Mouse (Mus musculus) 416B (cell line): Measurements from ENCODE around the gene Tm6sf1.

ENCODE experiments used
- DNase-seq: peaks from one replicate; pipeline ENCODE4 v3.0.0; 2011; ENCODE audit warnings: low read depth

The Tm6sf1 gene

DNA sequence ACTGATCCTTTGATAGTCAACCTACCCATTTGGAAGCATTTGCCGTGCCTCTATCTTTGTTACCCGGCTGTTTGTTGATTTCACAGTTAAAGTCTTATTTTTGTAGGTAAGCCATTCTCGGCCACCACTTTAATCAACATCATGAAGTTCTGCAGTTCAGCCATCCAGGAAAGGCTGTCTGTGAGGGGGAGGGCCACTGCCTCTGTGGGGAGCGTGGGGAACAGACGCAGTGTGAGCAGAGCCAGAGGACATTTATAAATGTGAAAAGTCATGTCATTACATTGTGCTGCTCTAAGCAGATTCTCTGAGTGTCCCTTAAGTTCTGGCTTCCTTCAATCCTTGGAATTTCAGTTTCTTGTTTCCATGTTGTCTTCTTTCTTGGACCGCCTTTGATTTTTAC, 8.6 kb upstream of the Tm6sf1 start:
- no peak for DNase-seq

DNA sequence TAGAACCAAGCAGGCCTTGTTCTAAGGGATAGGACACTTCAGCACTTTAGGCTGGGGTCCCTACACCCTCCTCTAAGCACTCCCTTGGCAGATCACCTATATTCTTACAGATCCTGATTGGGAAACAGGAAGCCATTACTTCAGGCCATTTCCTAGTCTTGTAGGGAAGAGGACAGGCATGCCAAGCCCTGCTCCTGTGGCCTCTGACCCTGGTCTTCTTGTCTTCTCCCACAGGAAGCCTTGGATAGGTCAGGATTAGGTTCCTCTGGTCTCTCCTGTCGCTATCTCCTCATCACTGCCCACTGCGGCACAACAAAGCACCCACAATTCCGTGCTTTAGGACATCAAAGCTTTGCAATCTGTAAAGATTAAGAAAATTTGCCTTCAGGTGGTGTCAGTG, 7.1 kb upstream of the Tm6sf1 start:
- DNase-seq = no peak

DNA sequence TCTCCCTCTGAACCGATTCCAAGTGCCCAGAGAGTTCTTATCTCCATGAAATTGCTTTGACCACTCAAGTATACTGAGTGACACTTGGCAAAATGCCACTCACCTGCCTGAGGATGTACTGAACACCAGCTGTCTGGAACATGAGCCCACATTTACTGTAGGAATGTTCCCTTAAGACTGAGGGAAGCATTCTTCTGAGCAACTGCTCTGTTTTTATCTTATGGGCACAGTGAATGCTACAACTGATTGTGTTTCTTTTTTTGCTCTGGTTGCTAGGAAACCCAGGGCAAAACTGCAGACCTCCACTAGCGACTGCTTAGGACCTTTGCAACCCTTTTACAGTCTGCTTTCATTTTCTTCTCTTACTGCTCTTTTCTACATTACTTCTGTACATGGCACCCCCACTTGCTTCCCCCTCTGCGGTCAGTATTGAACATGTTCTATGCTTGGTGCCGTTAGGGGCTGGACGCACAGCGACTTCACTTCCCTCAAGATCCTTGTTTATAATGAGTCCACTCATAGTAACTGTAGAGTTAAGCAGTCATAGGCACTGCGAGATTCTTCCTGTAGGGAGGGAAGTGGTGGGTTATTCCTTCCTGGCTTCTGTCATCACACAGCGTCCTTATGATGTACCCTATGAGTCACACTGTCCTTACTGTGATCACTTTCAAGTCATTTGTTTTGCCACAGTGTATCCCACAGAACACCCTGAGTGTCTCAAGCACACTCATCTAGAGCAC, 4.1 kb upstream of the Tm6sf1 start:
- DNase-seq = peak; percentile 94

DNA sequence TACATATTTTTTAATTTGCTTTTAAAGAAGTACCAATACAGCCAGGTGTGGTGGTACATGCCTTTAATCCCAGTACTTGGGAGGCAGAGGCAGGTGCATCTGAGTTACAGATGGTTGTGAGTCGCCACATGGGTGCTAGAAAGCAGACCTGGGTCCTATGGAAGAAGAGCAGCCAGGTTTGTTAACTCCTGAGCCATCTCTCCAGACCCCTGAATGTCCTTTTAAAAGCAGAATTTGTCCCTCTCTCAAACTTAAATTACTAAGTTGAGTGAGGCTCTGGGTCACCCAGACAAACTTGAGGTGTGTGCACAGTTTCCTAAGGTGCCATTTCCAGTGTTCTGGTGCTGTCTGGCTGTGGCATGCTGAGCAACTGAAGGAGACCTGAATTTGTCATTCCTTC, 3.1 kb upstream of the Tm6sf1 start, which contains the start of gene Gm10160:
TSS of gene Gm10160 (minus strand) at position 101 of the 400 bp plus-strand sequence.
- no peak for DNase-seq

DNA sequence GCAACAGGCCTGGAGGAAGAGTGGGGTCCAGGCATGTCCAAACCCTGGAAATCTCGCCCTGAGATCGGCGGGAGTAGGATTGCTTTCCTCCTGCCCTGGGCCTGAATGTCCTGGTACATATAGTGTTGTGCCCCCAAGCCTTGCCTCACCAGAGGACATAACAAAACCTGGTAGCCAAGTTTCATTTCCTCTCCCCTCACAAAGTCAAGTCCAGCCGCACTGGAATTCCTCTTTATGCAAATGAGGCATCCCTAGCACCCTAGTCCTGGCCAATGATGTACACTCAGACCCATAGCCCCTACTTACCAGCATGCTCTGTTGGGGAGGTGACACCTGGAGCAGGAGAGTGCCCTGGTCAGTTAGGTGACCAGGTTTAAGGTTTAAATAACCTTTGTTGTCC, 2.6 kb upstream of the Tm6sf1 start:
- no peak for DNase-seq

DNA sequence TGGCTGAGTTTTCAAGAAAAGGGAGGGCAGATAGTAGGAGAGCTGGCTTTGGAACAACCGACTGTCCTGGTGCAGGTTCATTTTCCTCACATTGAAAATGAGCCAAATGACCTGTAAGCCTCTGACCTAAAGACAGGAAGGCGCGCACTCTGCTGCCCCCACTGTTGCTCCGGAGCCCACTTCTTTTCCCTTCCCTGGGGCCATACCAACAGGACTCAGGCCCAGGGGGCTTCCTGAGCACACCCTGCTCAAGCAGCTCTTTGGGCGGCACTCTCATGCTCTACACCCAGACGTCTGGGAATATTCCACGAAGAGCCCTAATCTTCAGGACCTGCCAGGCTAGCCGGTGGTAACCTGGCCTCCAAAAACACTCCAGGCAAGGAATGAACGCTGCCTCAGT, 565 bp upstream of the Tm6sf1 start:
- DNase-seq = no peak

DNA sequence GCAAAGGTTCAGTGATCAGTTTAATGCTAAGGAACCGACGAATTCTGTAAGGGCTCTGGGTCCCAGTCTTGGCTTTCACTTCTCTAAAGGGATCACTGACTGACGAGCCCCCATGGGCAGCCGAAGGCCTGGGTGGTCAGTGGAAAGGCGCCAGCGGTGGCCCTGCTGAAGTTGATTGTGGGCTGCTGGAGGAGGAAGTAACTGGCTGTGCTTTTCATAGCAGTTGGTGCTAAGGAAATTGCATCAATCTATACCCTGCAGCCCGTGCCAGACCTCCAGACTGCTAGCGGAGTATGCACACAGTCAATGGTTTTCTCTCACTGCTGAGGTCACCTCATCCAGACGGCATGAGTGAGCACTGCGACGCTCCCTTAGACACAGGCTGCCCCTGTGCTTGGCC, 1.3 kb downstream of the Tm6sf1 start:
- DNase-seq = peak; percentile 95

DNA sequence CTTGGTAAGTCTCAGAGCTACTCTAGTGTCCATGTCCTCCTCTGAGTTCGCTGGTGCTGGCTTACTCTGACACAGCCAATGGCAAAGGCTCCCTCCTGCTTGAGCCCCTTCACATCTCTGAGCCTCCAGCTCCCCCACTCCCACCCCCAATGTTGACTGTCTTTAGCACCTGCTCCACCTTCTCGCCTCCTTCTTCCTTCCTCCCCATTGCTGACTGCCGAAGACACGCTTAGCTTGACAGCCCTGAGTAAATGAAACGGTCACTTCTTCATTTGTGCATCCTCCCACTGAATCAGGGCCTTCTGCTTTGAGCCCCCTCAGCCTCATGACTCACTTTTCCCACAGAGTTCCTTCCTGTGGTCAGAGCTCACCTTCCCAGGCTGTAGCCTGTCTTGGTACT, 2.2 kb downstream of the Tm6sf1 start:
- peak; percentile 96 for DNase-seq

DNA sequence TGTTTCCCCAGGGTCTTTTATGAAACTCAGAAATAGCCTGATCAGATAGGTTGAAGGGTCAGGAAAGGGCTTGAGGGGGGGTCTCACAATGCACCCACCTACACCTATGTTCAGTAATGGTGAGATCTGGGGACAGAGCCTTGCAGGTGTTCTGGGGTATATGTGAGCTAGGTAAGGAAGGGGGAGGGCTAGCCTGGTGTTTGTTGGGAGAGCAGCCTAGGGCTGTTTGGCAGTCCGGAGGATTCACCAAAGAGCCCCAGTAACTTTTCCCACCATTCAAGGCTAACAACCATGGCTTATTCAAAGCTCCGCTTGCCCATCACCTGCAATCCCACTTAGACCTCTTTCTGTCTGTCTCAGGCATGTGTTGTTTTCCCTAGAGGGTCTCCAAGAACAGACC, 2.7 kb downstream of the Tm6sf1 start:
- DNase-seq = no peak

DNA sequence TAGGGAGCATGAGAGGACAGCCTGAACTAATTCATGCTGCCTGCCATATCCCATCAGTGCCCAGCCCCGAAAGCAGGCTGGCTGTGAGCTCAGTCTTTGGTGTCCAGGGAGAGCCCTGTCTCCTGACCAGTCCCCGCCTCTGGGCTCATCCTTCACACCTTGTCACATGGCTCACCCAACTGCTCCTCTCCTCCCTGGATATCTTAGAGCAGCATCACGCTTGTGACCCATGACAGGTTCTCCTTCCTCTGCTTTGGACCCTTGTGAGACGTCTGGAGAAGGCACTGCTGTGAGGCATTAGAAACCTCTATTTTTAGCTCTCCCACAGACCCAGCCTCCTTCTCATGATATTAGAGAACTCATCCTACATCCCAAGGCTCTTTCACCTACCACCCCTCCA, 3.1 kb downstream of the Tm6sf1 start:
- DNase-seq = no peak

DNA sequence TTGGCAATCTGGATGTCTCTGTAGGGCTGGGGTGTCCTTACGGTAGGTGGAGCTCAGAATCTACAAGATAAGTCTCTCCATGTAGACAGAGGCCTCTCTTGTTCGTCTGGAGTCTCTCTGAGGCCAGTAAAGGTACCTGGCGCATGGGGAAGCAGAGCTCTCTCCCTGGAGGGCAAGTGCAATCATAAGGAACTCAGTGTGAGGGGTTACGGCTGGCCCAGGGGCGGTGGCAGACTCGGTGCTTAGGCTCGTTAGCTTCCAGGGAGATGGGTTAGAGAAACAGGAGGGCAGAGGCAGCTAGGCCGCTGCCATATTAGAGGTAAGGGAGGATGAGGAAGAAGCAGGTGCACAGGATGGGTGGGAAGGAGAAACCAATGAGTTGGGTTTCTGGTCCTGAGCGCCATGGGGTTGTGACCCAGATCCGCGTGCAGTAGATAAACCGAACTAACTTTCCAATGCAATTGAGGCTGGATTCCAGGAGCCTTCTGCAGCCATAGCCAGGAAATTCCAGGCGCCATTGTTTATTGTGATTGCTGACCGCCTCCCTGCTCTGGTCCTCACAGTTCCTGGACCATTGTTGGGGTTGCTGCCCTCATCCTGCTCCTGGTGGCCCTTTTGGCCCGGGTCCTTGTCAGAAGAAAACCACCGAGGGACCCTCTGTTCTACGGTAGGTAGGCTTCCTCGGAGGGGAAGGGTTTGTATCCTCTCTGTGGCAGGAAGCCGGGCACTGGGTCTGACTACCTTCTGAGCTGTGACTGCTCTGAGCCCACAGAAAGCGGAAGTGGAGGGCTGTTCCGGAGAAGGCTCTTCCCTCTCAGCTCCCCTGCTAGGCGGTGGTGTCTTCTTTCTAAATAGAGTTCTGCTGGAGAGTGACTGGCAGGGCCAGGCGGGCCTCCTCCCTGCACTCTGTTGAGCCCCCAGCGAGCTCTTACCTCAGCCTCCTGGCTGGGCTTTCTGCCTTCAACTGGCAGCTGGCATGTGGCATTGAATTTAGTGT, 4.1 kb downstream of the Tm6sf1 start:
- peak; percentile 85 for DNase-seq

DNA sequence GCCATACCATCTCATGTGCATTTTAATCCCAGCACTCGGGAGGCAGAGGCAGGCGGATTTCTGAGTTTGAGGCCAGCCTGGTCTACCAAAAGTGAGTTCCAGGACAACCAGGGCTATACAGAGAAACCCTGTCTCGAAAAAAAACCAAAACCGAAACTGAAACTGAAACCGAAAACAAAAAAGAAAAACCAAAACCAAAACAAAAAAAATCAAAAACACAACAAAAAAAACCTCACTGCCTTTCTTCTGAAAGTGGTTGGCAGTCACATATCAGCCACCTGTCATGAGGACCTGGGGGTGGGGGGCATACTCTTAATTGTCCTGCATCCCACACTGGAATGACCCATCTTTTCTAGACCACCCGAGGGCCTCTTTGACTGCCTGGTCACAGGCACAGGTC, 5.8 kb downstream of the Tm6sf1 start:
- DNase-seq = no peak

DNA sequence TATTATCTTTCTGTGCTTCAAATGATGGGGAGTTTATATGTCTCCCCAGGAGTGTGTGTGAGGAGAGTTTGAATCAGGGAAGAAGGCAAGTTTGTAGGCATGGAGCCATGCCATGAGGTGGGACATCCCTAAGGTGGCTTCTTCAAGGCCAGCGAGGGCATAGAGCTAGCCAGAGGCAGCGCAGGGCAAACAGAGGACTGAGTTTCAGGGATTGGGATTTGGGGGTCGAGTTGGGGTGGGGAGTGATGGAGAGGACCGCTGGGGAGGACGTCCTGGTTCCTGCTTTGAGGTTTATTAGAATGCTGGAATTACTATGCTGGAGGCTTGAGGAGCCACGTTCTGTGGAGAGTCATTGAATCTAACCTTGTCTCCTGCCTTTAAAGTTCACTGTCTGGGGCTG, 7.1 kb downstream of the Tm6sf1 start:
- DNase-seq = no peak

DNA sequence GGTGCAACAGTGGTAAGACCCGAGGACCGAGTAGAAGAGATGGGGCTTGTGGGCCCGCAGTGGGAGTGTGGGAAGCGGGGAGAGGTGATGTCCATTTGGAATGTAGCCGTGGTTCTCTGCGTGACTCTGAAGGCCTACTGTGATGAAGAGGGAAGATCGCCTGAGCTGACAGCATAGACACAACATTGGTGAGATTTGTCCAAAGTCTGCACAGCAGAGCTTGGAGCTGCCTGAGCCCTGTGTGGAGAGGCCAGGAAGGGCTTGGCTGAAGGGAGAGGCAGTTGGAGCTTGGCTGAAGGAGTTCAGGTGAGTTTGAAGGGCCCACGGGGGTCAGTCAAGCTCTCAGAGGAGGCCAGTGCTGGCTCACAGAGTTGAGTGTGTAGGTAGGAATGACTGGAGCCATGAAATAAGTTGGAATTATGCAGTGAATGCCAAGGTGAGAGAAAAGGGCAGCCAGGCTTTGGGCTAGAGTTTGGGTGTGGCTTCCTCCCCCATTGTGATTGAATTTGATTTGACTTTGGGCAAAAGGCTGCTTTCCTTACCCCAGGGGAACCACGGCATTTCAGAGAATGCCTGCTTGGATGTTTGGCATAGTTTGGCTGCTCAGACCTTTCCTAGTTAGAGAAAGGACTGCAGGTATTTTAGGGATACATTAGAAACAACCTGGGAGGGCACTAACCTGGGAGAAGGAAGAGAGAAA, 8.6 kb downstream of the Tm6sf1 start:
- DNase-seq = no peak

DNA sequence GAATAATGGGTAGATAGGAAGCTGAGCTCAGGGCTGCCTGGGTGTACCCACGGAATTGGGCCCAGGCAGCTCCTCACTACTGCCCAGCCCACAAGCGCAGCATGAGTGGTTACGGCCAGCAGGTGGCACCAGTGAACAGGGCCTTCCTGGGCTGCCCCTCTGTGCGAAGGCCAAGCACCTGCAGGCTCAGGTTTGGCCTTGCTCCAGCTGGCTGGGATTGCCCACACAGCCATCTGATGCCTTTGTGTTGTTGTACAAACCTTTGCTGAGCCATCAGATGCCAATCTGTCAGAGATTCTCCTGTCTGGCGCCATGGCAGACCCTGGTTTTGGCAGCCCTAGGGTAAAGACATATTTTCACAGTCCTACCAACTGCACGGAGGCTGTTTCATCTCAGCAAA, 9.4 kb downstream of the Tm6sf1 start:
- peak; percentile 74 for DNase-seq

DNA sequence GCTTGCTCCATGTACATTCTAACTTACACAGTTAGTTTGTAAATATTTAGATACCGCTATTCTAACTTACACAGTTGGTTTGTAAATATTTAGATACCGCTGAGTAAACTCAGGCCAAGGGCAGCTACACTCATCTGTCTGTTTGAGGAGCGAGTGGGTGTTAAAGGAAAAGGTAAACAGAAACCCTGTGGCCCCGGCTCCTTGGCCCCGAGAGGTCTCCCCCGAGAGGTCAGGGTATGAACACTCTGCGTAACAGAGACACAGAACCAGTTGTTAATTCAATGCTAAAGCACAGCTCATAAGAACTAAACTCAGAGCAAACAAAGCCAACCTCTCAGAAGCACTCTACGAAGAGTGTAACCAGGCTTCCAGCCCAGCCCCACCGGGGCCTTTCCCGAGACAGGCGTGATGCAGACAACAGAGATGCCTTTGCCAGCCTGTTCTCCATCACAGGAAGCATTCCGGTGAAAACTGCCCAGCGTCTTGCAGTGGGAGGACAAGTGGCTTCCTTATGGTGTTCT, 13.8 kb downstream of the Tm6sf1 start:
- no peak for DNase-seq

DNA sequence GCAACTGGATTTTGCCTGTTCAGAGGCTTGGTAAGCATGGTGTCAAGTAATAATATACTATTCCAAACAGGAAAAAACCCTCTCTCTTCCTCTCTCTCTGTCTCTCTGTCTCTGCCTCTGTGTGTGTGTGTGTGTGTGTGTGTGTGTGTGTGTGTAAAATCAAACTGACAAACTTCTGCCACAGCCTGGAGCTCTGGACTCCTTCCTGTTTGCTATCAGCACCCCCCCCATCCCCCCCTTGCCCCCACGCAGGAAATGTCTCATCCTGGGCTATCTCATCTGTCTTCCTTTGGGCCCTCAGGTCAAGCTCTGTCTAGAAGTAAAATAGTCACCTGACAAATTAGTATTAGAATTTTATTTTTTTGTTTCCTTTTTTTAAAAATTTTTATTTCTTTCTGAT, 15.0 kb downstream of the Tm6sf1 start:
- peak; percentile 59 for DNase-seq

DNA sequence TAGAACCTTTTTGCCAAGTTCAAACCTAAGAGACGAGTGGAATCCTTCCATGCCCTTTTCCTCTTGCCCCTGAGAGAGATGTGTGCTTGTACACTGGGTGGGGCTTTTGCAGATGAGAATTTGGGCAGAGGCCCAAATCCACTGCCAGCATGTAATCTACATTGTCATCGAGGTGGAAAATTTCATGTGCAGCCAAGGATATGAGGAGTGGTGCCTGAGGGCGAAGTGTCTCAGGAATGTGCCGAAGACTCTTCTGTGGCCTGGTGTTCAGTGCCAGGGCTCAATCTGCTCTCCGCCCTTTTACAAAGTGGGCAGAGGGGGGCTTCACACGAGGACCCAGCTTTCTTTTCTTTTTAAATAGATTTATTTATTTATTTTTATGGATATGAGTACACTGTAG, 15.8 kb downstream of the Tm6sf1 start:
- DNase-seq = no peak

DNA sequence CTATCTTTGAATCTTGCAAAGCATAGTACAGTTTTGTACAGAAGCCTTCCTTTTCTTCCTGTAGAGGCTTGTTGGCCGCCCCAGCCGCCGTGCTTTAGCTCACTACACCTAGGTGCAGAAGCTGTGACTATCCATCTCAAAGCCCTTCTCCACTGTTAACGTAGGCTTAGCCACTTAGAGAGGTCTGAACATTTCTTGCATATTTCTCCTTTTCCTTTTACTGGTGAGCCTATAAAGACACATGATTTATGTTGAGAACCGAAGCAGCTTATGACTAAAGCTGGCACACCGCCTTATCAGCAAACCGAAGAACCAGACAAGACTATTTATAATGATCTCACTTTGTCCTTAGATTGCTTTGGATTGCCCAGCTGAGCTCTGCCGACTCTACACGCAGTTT, 16.6 kb downstream of the Tm6sf1 start:
- DNase-seq = no peak

DNA sequence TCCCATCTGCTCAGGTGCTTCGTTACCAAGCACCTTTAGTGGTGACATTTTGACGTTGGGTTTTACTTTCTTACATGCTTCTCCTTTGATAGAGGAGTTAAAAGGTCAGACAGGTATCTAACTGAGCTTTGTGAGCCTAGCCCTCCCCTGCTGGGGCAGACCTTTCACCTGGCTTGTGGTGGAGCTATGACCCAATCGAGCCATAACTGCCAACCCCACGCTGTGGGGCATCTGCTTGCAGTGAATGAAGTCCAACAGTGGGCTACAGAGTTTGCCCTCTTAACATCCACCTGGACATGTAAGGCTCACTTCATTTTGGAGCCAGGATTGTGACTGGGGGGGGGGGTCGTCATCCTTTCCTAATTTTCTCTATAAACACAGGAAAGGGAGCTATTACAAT, 21.5 kb downstream of the Tm6sf1 start:
- no peak for DNase-seq

DNA sequence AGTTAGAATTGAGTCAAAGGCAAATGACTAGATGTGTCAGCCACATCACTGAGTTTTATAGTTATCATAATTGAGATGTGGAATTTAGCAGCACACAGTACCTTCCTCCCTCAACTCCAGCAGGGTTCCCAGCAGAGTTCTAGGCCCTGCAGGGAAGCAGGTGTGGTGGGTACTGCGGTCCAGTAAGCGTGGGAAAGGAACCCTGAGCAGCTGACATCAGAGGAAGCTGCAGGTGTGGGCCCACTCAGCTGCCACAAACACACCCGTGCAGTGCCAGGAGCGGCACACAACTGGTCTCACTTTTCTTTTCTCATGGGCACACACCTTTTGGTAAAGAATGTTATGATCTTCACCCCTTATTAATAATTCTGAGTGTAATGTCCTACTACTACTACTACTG, 22.0 kb downstream of the Tm6sf1 start:
- DNase-seq = no peak

DNA sequence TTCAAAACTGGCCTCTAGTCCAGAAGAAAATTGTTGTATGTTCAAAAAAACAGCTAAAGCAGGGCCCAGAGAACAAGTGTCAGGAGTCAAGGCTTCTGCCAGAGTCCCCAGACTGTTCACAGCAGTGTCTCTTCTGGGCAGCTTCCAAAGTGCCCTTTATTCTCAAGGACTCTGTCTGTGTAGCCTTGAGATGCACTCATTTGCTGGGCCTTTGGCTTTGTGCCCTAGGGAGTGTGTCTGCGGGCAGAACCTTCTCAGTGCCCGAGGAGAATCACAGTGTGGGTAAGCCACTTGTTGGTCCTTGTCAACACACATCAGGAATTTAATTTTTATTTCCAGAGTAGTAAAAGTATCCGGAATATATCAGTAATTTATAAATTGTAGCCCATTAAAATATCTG, 22.8 kb downstream of the Tm6sf1 start:
- DNase-seq = no peak
